Mouse (Mus musculus): ENCODE data around the gene Ucp2.

The Ucp2 gene

GRCm38 (mm10) chr7:100503076-100503475, 9.9 kb downstream of the Ucp2 start:
- no peak for DNase-seq (ENCODE audit: low spot score in 2 of 2)

GRCm38 (mm10) chr7:100504740-100505487, 11.8 kb downstream of the Ucp2 start:
- DNase-seq (ENCODE audit: low spot score in 2 of 2), result no peak

- no peak for DNase-seq (ENCODE audit: low spot score in 2 of 2)
Measured at GRCm38 (mm10) chr7:100506494-100506893, 13.4 kb downstream of the Ucp2 start.

GRCm38 (mm10) chr7:100508670-100509069, 15.5 kb downstream of the Ucp2 start:
- no peak for DNase-seq (ENCODE audit: low spot score in 2 of 2)

- DNase-seq (ENCODE audit: low spot score in 2 of 2), result no peak
Measured at GRCm38 (mm10) chr7:100511602-100512001, 18.5 kb downstream of the Ucp2 start.

- no peak for DNase-seq (ENCODE audit: low spot score in 2 of 2)
Measured at GRCm38 (mm10) chr7:100514573-100514972, 21.4 kb downstream of the Ucp2 start, which contains the start of gene Dnajb13. Gene Dnajb13, minus strand, starts transcription at chr7:100514960.

GRCm38 (mm10) chr7:100520204-100520603, 27.1 kb downstream of the Ucp2 start:
- DNase-seq (ENCODE audit: low spot score in 2 of 2), result no peak

GRCm38 (mm10) chr7:100520663-100521285, 27.6 kb downstream of the Ucp2 start:
- peak in 1 of 2 experiments; percentile 77 for DNase-seq (ENCODE audit: low spot score in 2 of 2)

GRCm38 (mm10) chr7:100522222-100522621, 29.1 kb downstream of the Ucp2 start:
- no peak for DNase-seq (ENCODE audit: low spot score in 2 of 2)

GRCm38 (mm10) chr7:100524669-100525068, 31.5 kb downstream of the Ucp2 start:
- DNase-seq (ENCODE audit: low spot score in 2 of 2), result no peak

GRCm38 (mm10) chr7:100530766-100531165, 37.6 kb downstream of the Ucp2 start:
- DNase-seq (ENCODE audit: low spot score in 2 of 2), result no peak

- no peak for DNase-seq (ENCODE audit: low spot score in 2 of 2)
Measured at GRCm38 (mm10) chr7:100533503-100533902, 40.4 kb downstream of the Ucp2 start.

GRCm38 (mm10) chr7:100534216-100534615, 41.1 kb downstream of the Ucp2 start:
- DNase-seq (ENCODE audit: low spot score in 2 of 2), result no peak

GRCm38 (mm10) chr7:100535831-100536230, 42.7 kb downstream of the Ucp2 start:
- no peak for DNase-seq (ENCODE audit: low spot score in 2 of 2)

GRCm38 (mm10) chr7:100536804-100537518, 43.8 kb downstream of the Ucp2 start, which contains the start of gene Coa4:
Gene Coa4, plus strand, starts transcription at chr7:100537071.
- DNase-seq (ENCODE audit: low spot score in 2 of 2), result peak; percentile 79 to 82

- DNase-seq (ENCODE audit: low spot score in 2 of 2), result no peak
Measured at GRCm38 (mm10) chr7:100537519-100537902, 44.4 kb downstream of the Ucp2 start.

- DNase-seq (ENCODE audit: low spot score in 2 of 2), result no peak
Measured at GRCm38 (mm10) chr7:100539516-100539915, 46.4 kb downstream of the Ucp2 start.

- no peak for DNase-seq (ENCODE audit: low spot score in 2 of 2)
Measured at GRCm38 (mm10) chr7:100544437-100544836, 51.3 kb downstream of the Ucp2 start.

GRCm38 (mm10) chr7:100547631-100548030, 54.5 kb downstream of the Ucp2 start:
- DNase-seq (ENCODE audit: low spot score in 2 of 2), result no peak

- DNase-seq (ENCODE audit: low spot score in 2 of 2), result no peak
Measured at GRCm38 (mm10) chr7:100549796-100550195, 56.7 kb downstream of the Ucp2 start.

GRCm38 (mm10) chr7:100550338-100551007, 57.3 kb downstream of the Ucp2 start:
- DNase-seq (ENCODE audit: low spot score in 2 of 2), result peak; percentile 19 to 29

All from frontal cortex, postnatal 14 days (tissue).